Mouse (Mus musculus) brain, adult 10 weeks (tissue): ENCODE data around the gene Nmb. TPM values are rescaled to one million over a fixed set of nuclear protein-coding genes. Genes with fewer than 3 reads are reported as not detected.

ENCODE experiments used
- polyA plus RNA-seq: library from polyadenylated mRNA; stranded (reverse); fragments of 350-450 nt; fragmentation: Illumina TruSeq; extraction: RNeasy Lipid Tissue Mini Kit (QIAGEN cat#74804); gene quantifications from one replicate; pipeline ENCODE4 v1.2.3, GENCODE M21; 2015; ENCODE audit warnings: low read depth, low replicate concordance

Gene Nmb
- 10.4 TPM for polyA plus RNA-seq

GRCm38 (mm10) chr7:80904921-80905515, at the start of gene Nmb:
Gene Nmb (minus strand): TSS chr7:80905076.

GRCm38 (mm10) chr7:80947445-80948350, 42.8 kb upstream of the Nmb start, which contains the start of gene Sec11a:
Gene Sec11a (minus strand): TSS chr7:80947780.

GRCm38 (mm10) chr7:80900944-80901501, 3.9 kb downstream of the Nmb start, which contains the start of gene Wdr73:
Gene Wdr73 (minus strand): TSS chr7:80901269.

GRCm38 (mm10) chr7:80860729-80861274, 44.1 kb downstream of the Nmb start, which contains the start of gene Zscan2:
Gene Zscan2 (plus strand): TSS chr7:80860920.

Other genes starting within 250 kb of the Nmb start
- gene Crtc3, start 216.2 kb downstream of the Nmb start, polyA plus RNA-seq = 6.7 TPM
- 11.7 TPM for gene Iqgap1, start 79.1 kb downstream of the Nmb start, polyA plus RNA-seq
- gene Zscan2, start 44.2 kb downstream of the Nmb start, polyA plus RNA-seq = 10.0 TPM
- gene Wdr73, start 3.8 kb downstream of the Nmb start, polyA plus RNA-seq = 33.5 TPM
- gene Sec11a, start 42.7 kb upstream of the Nmb start, polyA plus RNA-seq = 50.2 TPM
- 10.2 TPM for gene Zfp592, start 88.6 kb upstream of the Nmb start, polyA plus RNA-seq
- gene Alpk3, start 152.5 kb upstream of the Nmb start, polyA plus RNA-seq = 0.37 TPM
- gene Slc28a1, start 209.7 kb upstream of the Nmb start, polyA plus RNA-seq = 0.19 TPM